Mouse (Mus musculus) gastrocnemius, postnatal 4 days (tissue): ENCODE measurements around the gene Plagl2. TPM values are rescaled to one million over a fixed set of nuclear protein-coding genes. Genes with fewer than 3 reads are reported as not detected.

Experiments
- DNase-seq, 2 experiments: peaks; one replicate each; pipeline ENCODE4 v3.0.0; 2021 to 2022; ENCODE audit warnings: low spot score in 2 of 2, mixed read lengths in 2 of 2
- total RNA-seq, 2 experiments: library from RNA; stranded (reverse); gene quantifications; 2 replicates each; pipeline ENCODE4 v1.2.3; 2021

The Plagl2 gene
- total RNA-seq, 2 experiments from 2014 or later: 13.4 to 13.6 TPM

GRCm38 (mm10) chr2:153239860-153240480 is 1.3 kb downstream of the Plagl2 start:
- no peak for DNase-seq

GRCm38 (mm10) chr2:153239021-153239859 is 2.0 kb downstream of the Plagl2 start:
- no peak for DNase-seq

GRCm38 (mm10) chr2:153238406-153238805 is 2.8 kb downstream of the Plagl2 start:
- no peak for DNase-seq

GRCm38 (mm10) chr2:153237891-153238290 is 3.3 kb downstream of the Plagl2 start:
- DNase-seq: no peak

GRCm38 (mm10) chr2:153237193-153237592 is 4.0 kb downstream of the Plagl2 start:
- DNase-seq: no peak

- DNase-seq: no peak
Measured at GRCm38 (mm10) chr2:153228523-153228922, 12.7 kb downstream of the Plagl2 start.

GRCm38 (mm10) chr2:153227959-153228358 is 13.3 kb downstream of the Plagl2 start:
- DNase-seq: no peak

GRCm38 (mm10) chr2:153225595-153225953 is 15.7 kb downstream of the Plagl2 start:
- DNase-seq: no peak

GRCm38 (mm10) chr2:153224946-153225594 is 16.2 kb downstream of the Plagl2 start, which contains the start of gene Tspyl3:
TSS of gene Tspyl3 (minus strand) at chr2:153225441.
- peak; percentile 28 to 59 for DNase-seq

- no peak for DNase-seq
Measured at GRCm38 (mm10) chr2:153222566-153222965, 18.7 kb downstream of the Plagl2 start.

- no peak for DNase-seq
Measured at GRCm38 (mm10) chr2:153222130-153222529, 19.1 kb downstream of the Plagl2 start.

GRCm38 (mm10) chr2:153221620-153222019 is 19.6 kb downstream of the Plagl2 start:
- no peak for DNase-seq

GRCm38 (mm10) chr2:153218516-153218915 is 22.7 kb downstream of the Plagl2 start:
- no peak for DNase-seq

GRCm38 (mm10) chr2:153217826-153218340 is 23.3 kb downstream of the Plagl2 start:
- no peak for DNase-seq

- no peak for DNase-seq
Measured at GRCm38 (mm10) chr2:153215421-153215820, 25.8 kb downstream of the Plagl2 start.

GRCm38 (mm10) chr2:153214771-153215259 is 26.4 kb downstream of the Plagl2 start:
- DNase-seq: no peak

- DNase-seq: no peak
Measured at GRCm38 (mm10) chr2:153213351-153213750, 27.9 kb downstream of the Plagl2 start.

- no peak for DNase-seq
Measured at GRCm38 (mm10) chr2:153211451-153211850, 29.8 kb downstream of the Plagl2 start.

- no peak for DNase-seq
Measured at GRCm38 (mm10) chr2:153209286-153209685, 31.9 kb downstream of the Plagl2 start.

GRCm38 (mm10) chr2:153208149-153208548 is 33.1 kb downstream of the Plagl2 start:
- DNase-seq: no peak

- no peak for DNase-seq
Measured at GRCm38 (mm10) chr2:153202766-153203165, 38.5 kb downstream of the Plagl2 start.

GRCm38 (mm10) chr2:153199114-153199513 is 42.1 kb downstream of the Plagl2 start:
- no peak for DNase-seq
